Mouse (Mus musculus): ENCODE measurements around the gene Polr1b. TPM values are rescaled to one million over a fixed set of nuclear protein-coding genes. Genes with fewer than 3 reads are reported as not detected.
A peak's percentile ranks its signal among the peaks of the same experiment; 100 is the strongest.

The Polr1b gene
- polyA plus RNA-seq, 1 experiment from 2014 or later: 9.2 TPM

- WGBS: 37% methylated on average over 18 of the region's 18 CpGs
- H3K9me3 ChIP-seq (ENCODE audit: control insufficient read depth, low read length): 0 out of 2 replicates have a peak, but pooled peaks cover 6% of the 10 kb centered on the region
- peaks cover 8% of the 10 kb centered on the region; the same call in 1 of the 2 replicates for H3K4me1 ChIP-seq (ENCODE audit: control insufficient read depth, insufficient read depth, low read length)
- ATAC-seq (ENCODE audit: low read depth) (peak; percentile 12), DNase-seq (ENCODE audit: low spot score) (peak; percentile 7)
- H3K4me2 ChIP-seq (ENCODE audit: low read depth, low read length): peak overlapping the region; percentile 87
- H3K27me3 ChIP-seq (replicated peaks; ENCODE audit: control insufficient read depth, insufficient read depth, low read length): no peaks in the 10 kb centered on the region
- H3K9ac ChIP-seq (ENCODE audit: low read depth, low read length): peak overlapping the region; percentile 60
- peak overlapping the region; percentile 94 for H3K27ac ChIP-seq (replicated peaks; ENCODE audit: low read depth, low read length)
- peaks cover 53% of the 10 kb centered on the region for H3K36me3 ChIP-seq (ENCODE audit: control insufficient read depth, insufficient read depth, low read length)
- H3K4me3 ChIP-seq (ENCODE audit: low read depth, low read length): peak overlapping the region; percentile 75
Observed at GRCm38 (mm10) chr2:129129987-129130545, 29.3 kb downstream of the Polr1b start.

GRCm38 (mm10) chr2:129130776-129131175 lies 30.0 kb downstream of the Polr1b start:
- Histone ChIP-seq H3K4me2 (ENCODE audit: low read depth, low read length) (peak overlapping the region; percentile 87), H3K27ac (replicated peaks; ENCODE audit: low read depth, low read length) (no peak overlapping the region), H3K36me3 (ENCODE audit: control insufficient read depth, insufficient read depth, low read length) (peaks cover 46% of the 10 kb centered on the region), H3K4me1 (ENCODE audit: control insufficient read depth, insufficient read depth, low read length) (peaks cover 8% of the 10 kb centered on the region; the same call in 1 of the 2 replicates), H3K27me3 (replicated peaks; ENCODE audit: control insufficient read depth, insufficient read depth, low read length) (no peaks in the 10 kb centered on the region), H3K4me3 (ENCODE audit: low read depth, low read length) (peak overlapping the region; percentile 75; the same call in 1 of the 2 replicates), H3K9me3 (ENCODE audit: control insufficient read depth, low read length) (0 out of 2 replicates have a peak, but pooled peaks cover 6% of the 10 kb centered on the region), H3K9ac (ENCODE audit: low read depth, low read length) (0 out of 2 replicates have a peak overlapping the region, but pooled peaks have one; percentile 60)
- WGBS: 95% methylated on average over 2 of the region's 2 CpGs
- DNase-seq (ENCODE audit: low spot score) (no peak), ATAC-seq (ENCODE audit: low read depth) (no peak)

GRCm38 (mm10) chr2:129132231-129132630 lies 31.4 kb downstream of the Polr1b start:
- Histone ChIP-seq H3K4me3 (ENCODE audit: low read depth, low read length) (no peak overlapping the region), H3K9ac (ENCODE audit: low read depth, low read length) (no peak overlapping the region), H3K4me2 (ENCODE audit: low read depth, low read length) (no peak overlapping the region), H3K27ac (replicated peaks; ENCODE audit: low read depth, low read length) (no peak overlapping the region), H3K27me3 (replicated peaks; ENCODE audit: control insufficient read depth, insufficient read depth, low read length) (no peaks in the 10 kb centered on the region), H3K4me1 (ENCODE audit: control insufficient read depth, insufficient read depth, low read length) (peaks cover 8% of the 10 kb centered on the region; the same call in 1 of the 2 replicates), H3K36me3 (ENCODE audit: control insufficient read depth, insufficient read depth, low read length) (peaks cover 35% of the 10 kb centered on the region), H3K9me3 (ENCODE audit: control insufficient read depth, low read length) (0 out of 2 replicates have a peak, but pooled peaks cover 6% of the 10 kb centered on the region)
- ATAC-seq (ENCODE audit: low read depth): no peak
- no peak for DNase-seq (ENCODE audit: low spot score)
- whole genome bisulfite sequencing: 95% methylated on average over 7 of the region's 7 CpGs

- Histone ChIP-seq H3K4me2 (ENCODE audit: low read depth, low read length) (no peak overlapping the region), H3K9ac (ENCODE audit: low read depth, low read length) (no peak overlapping the region), H3K36me3 (ENCODE audit: control insufficient read depth, insufficient read depth, low read length) (peaks cover 26% of the 10 kb centered on the region), H3K27me3 (replicated peaks; ENCODE audit: control insufficient read depth, insufficient read depth, low read length) (no peaks in the 10 kb centered on the region), H3K9me3 (ENCODE audit: control insufficient read depth, low read length) (0 out of 2 replicates have a peak, but pooled peaks cover 6% of the 10 kb centered on the region), H3K4me3 (ENCODE audit: low read depth, low read length) (no peak overlapping the region), H3K27ac (replicated peaks; ENCODE audit: low read depth, low read length) (no peak overlapping the region), H3K4me1 (ENCODE audit: control insufficient read depth, insufficient read depth, low read length) (peaks cover 8% of the 10 kb centered on the region; the same call in 1 of the 2 replicates)
- DNase-seq (ENCODE audit: low spot score) (no peak), ATAC-seq (ENCODE audit: low read depth) (no peak)
- WGBS: 94% methylated on average over 14 of the region's 14 CpGs
Observed at GRCm38 (mm10) chr2:129133006-129133805, 32.4 kb downstream of the Polr1b start.

- no peaks in the 10 kb centered on the region for H3K9me3 ChIP-seq (ENCODE audit: control insufficient read depth, low read length)
- WGBS: 87% methylated on average over 10 of the region's 10 CpGs
- H3K36me3 ChIP-seq (ENCODE audit: control insufficient read depth, insufficient read depth, low read length): no peaks in the 10 kb centered on the region
- no peak overlapping the region for H3K9ac ChIP-seq (ENCODE audit: low read depth, low read length)
- no peaks in the 10 kb centered on the region for H3K4me1 ChIP-seq (ENCODE audit: control insufficient read depth, insufficient read depth, low read length)
- H3K4me3 ChIP-seq (ENCODE audit: low read depth, low read length): no peak overlapping the region
- no peaks in the 10 kb centered on the region for H3K27me3 ChIP-seq (replicated peaks; ENCODE audit: control insufficient read depth, insufficient read depth, low read length)
- DNase-seq (ENCODE audit: low spot score) (no peak), ATAC-seq (ENCODE audit: low read depth) (no peak)
- H3K27ac ChIP-seq (replicated peaks; ENCODE audit: low read depth, low read length): no peak overlapping the region
- H3K4me2 ChIP-seq (ENCODE audit: low read depth, low read length): no peak overlapping the region
Observed at GRCm38 (mm10) chr2:129139906-129140305, 39.1 kb downstream of the Polr1b start.

GRCm38 (mm10) chr2:129148836-129149235 lies 48.0 kb downstream of the Polr1b start:
- peak; percentile 12 for DNase-seq (ENCODE audit: low spot score)
- Histone ChIP-seq H3K27me3 (replicated peaks; ENCODE audit: control insufficient read depth, insufficient read depth, low read length) (no peaks in the 10 kb centered on the region), H3K4me1 (ENCODE audit: control insufficient read depth, insufficient read depth, low read length) (no peaks in the 10 kb centered on the region), H3K36me3 (ENCODE audit: control insufficient read depth, insufficient read depth, low read length) (no peaks in the 10 kb centered on the region), H3K27ac (replicated peaks; ENCODE audit: low read depth, low read length) (no peak overlapping the region), H3K4me2 (ENCODE audit: low read depth, low read length) (no peak overlapping the region), H3K9me3 (ENCODE audit: control insufficient read depth, low read length) (no peaks in the 10 kb centered on the region), H3K4me3 (ENCODE audit: low read depth, low read length) (no peak overlapping the region), H3K9ac (ENCODE audit: low read depth, low read length) (no peak overlapping the region)
- 57% methylated on average over 2 of the region's 2 CpGs for WGBS
- ATAC-seq (ENCODE audit: low read depth): no peak

- no peaks in the 10 kb centered on the region for H3K4me1 ChIP-seq (ENCODE audit: control insufficient read depth, insufficient read depth, low read length)
- no peaks in the 10 kb centered on the region for H3K9me3 ChIP-seq (ENCODE audit: control insufficient read depth, low read length)
Observed at GRCm38 (mm10) chr2:129150386-129150785, 49.6 kb downstream of the Polr1b start.

GRCm38 (mm10) chr2:129151111-129151510 lies 50.3 kb downstream of the Polr1b start:
- Histone ChIP-seq H3K9ac (ENCODE audit: low read depth, low read length) (no peak overlapping the region), H3K4me3 (ENCODE audit: low read depth, low read length) (no peak overlapping the region), H3K4me1 (ENCODE audit: control insufficient read depth, insufficient read depth, low read length) (no peaks in the 10 kb centered on the region), H3K9me3 (ENCODE audit: control insufficient read depth, low read length) (no peaks in the 10 kb centered on the region), H3K27me3 (replicated peaks; ENCODE audit: control insufficient read depth, insufficient read depth, low read length) (no peaks in the 10 kb centered on the region), H3K36me3 (ENCODE audit: control insufficient read depth, insufficient read depth, low read length) (no peaks in the 10 kb centered on the region), H3K27ac (replicated peaks; ENCODE audit: low read depth, low read length) (no peak overlapping the region), H3K4me2 (ENCODE audit: low read depth, low read length) (no peak overlapping the region)
- DNase-seq (ENCODE audit: low spot score) (no peak), ATAC-seq (ENCODE audit: low read depth) (no peak)
- WGBS: 85% methylated on average over 9 of the region's 9 CpGs

More at GRCm38 (mm10) chr2:129150386-129150785, 49.6 kb downstream of the Polr1b start:
- H3K9ac ChIP-seq (ENCODE audit: low read depth, low read length): no peak overlapping the region
- H3K4me2 ChIP-seq (ENCODE audit: low read depth, low read length): no peak overlapping the region
- H3K27ac ChIP-seq (replicated peaks; ENCODE audit: low read depth, low read length): no peak overlapping the region
- H3K4me3 ChIP-seq (ENCODE audit: low read depth, low read length): no peak overlapping the region
- 89% methylated on average over 5 of the region's 5 CpGs for WGBS
- H3K36me3 ChIP-seq (ENCODE audit: control insufficient read depth, insufficient read depth, low read length): no peaks in the 10 kb centered on the region
- ATAC-seq (ENCODE audit: low read depth): no peak
- H3K27me3 ChIP-seq (replicated peaks; ENCODE audit: control insufficient read depth, insufficient read depth, low read length): no peaks in the 10 kb centered on the region
- DNase-seq (ENCODE audit: low spot score): no peak

Data from embryonic facial prominence, embryonic 14.5 days (tissue).